Mouse (Mus musculus) myocyte (in vitro differentiated cells): ENCODE measurements around the gene Amer1. TPM values are rescaled to one million over a fixed set of nuclear protein-coding genes. Genes with fewer than 3 reads are reported as not detected.

Source experiments
- H3K27me3 ChIP-seq: one replicate; pipeline ENCODE4 v1.6.1; 2011; ENCODE audit not compliant: control insufficient read depth, insufficient read depth, insufficient read length
- H3K36me3 ChIP-seq: one replicate; pipeline ENCODE4 v1.6.1; 2011; ENCODE audit not compliant: control insufficient read depth, insufficient read depth
- H3K4me2 ChIP-seq: one replicate; pipeline ENCODE4 v1.6.1; 2011; ENCODE audit warnings: low read depth, control low read depth
- H3K4me3 ChIP-seq: one replicate; pipeline ENCODE4 v1.5.1; 2011; ENCODE audit warnings: mild to moderate bottlenecking, control low read depth, moderate library complexity
- H3K79me2 ChIP-seq: one replicate; pipeline ENCODE4 v1.6.1; 2011; ENCODE audit not compliant: control insufficient read depth, insufficient read depth
- H3ac ChIP-seq: one replicate; pipeline ENCODE4 v1.6.1; 2011; ENCODE audit not compliant: control insufficient read depth, insufficient read length
- CEBPB ChIP-seq: IDR thresholded peaks from 2 replicates; pipeline ENCODE4 v1.6.1; 2011; ENCODE audit warnings: mild to moderate bottlenecking, moderate library complexity; ENCODE audit not compliant: poor library complexity, insufficient read depth, severe bottlenecking
- E2F4 ChIP-seq: IDR thresholded peaks from one replicate; pipeline ENCODE4 v1.6.1; 2011; ENCODE audit warnings: mild to moderate bottlenecking, control low read depth, moderate library complexity; ENCODE audit not compliant: insufficient read depth
- MAX ChIP-seq: IDR thresholded peaks from one replicate; pipeline ENCODE4 v1.6.1; 2011; ENCODE audit warnings: low read depth, mild to moderate bottlenecking, control low read depth
- MYOD1 ChIP-seq, 3 experiments: IDR thresholded peaks; one replicate each; pipeline ENCODE4 v1.6.1; 2011; ENCODE audit warnings: control low read depth in 2 of 3, low read depth in 2 of 3, mild to moderate bottlenecking in 2 of 3, moderate library complexity in 1 of 3; ENCODE audit not compliant: insufficient read length in 2 of 3, control insufficient read depth in 1 of 3
- MYOG ChIP-seq, 3 experiments: IDR thresholded peaks; one replicate each; pipeline ENCODE4 v1.6.1; 2011; ENCODE audit warnings: control low read depth in 2 of 3, low read depth in 2 of 3, mild to moderate bottlenecking in 2 of 3; ENCODE audit not compliant: insufficient read length in 2 of 3, control insufficient read depth in 1 of 3, insufficient read depth in 1 of 3
- POLR2A ChIP-seq: IDR thresholded peaks from one replicate; pipeline ENCODE4 v1.6.1; 2011; ENCODE audit warnings: low read depth, mild to moderate bottlenecking, control low read depth, moderate library complexity; ENCODE audit not compliant: insufficient read length
- POLR2AphosphoS2 ChIP-seq: IDR thresholded peaks from one replicate; pipeline ENCODE4 v1.6.1; 2011; ENCODE audit warnings: low read depth, control low read depth; ENCODE audit not compliant: insufficient read length
- REST ChIP-seq: IDR thresholded peaks from one replicate; pipeline ENCODE4 v1.6.1; 2011; ENCODE audit warnings: mild to moderate bottlenecking, control low read depth, moderate library complexity; ENCODE audit not compliant: insufficient read depth, insufficient read length
- SRF ChIP-seq: IDR thresholded peaks from one replicate; pipeline ENCODE4 v1.6.1; 2011; ENCODE audit warnings: low read depth; ENCODE audit not compliant: control insufficient read depth, insufficient read length
- TCF12 ChIP-seq: IDR thresholded peaks from one replicate; pipeline ENCODE4 v1.6.1; 2011; ENCODE audit warnings: mild to moderate bottlenecking, control low read depth; ENCODE audit not compliant: poor library complexity, insufficient read depth, severe bottlenecking
- TCF3 ChIP-seq: IDR thresholded peaks from one replicate; pipeline ENCODE4 v1.6.1; 2011; ENCODE audit warnings: low read depth, control low read depth; ENCODE audit not compliant: insufficient read length
- USF1 ChIP-seq: IDR thresholded peaks from one replicate; pipeline ENCODE4 v1.6.1; 2011; ENCODE audit warnings: low read depth, mild to moderate bottlenecking, control low read depth, moderate library complexity
- polyA plus RNA-seq: library from polyadenylated mRNA; unstranded; fragments of >200 nt; fragmentation: generic; extraction: Trizol; gene quantifications from one replicate; pipeline ENCODE4 v1.2.1, GENCODE M21; 2012; ENCODE audit warnings: missing spikeins

Gene Amer1
- polyA plus RNA-seq = 1.9 TPM

DNA sequence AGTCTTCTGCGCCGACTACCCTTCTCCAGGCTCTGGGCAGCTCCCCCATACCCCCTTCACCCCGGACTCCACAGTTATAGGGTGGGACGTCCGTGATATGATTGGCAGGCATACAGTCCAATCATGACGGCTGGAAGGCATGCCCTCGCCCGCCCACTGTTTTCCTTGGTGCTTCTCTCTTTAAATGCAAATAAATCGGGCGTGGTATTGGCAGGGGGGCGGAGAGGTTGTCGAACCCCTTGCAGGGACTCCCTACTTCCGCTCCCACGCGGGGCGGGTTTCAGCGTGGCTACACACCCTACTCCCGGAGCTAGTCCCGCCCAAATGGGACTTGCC, at the start of gene Amer1:
TSS of gene Amer1 (minus strand) at position 97 of the 336 bp plus-strand sequence.
- TF ChIP-seq SRF = no peak
- no peak for TF ChIP-seq MYOD1 (IDR thresholded peaks at IDR 0.05; ENCODE audit: control insufficient read depth in 1 of 3, insufficient read length in 2 of 3, low read depth in 2 of 3)
- TF ChIP-seq CEBPB = no peak
- TF ChIP-seq E2F4 = no peak
- no peak for TF ChIP-seq POLR2A
- no peak for TF ChIP-seq USF1
- no peak for TF ChIP-seq REST
- TF ChIP-seq MAX = no peak
- TF ChIP-seq POLR2AphosphoS2 = no peak
- no peak for TF ChIP-seq TCF12
- no peak for TF ChIP-seq MYOG (IDR thresholded peaks at IDR 0.05; ENCODE audit: control insufficient read depth in 1 of 3, insufficient read depth in 1 of 3, insufficient read length in 2 of 3, low read depth in 2 of 3)
- TF ChIP-seq TCF3 = no peak
- Histone ChIP-seq H3K4me3 (peak within 1 kb of the TSS; percentile 56), H3K4me2 (peak within 1 kb of the TSS; percentile 83), H3K79me2 (no peaks in the 10 kb centered on the region), H3K27me3 (no peaks in the 10 kb centered on the region), H3ac (peak within 1 kb of the TSS; percentile 1), H3K36me3 (no peaks in the 10 kb centered on the region)

DNA sequence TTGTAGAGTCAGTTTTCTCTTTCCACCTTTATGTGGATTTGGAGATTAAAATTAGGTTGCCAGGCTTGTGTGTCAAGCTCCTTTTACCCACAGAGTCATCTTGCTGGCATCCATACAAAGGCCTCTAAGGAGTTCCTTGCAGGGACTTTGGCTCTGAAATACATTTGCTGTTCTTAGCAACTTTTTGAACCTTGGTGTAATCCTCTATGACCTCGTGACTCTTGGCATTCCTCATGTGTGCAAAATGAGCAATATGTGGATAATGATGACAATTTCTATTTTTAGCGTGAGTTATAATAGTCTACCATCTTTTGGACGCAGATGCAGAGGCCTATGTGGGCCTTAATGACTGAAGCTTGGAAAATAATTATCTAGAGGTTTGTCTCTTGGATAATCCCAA, 12.5 kb upstream of the Amer1 start:
- Histone ChIP-seq H3K27me3 (no peaks in the 10 kb centered on the region), H3K36me3 (no peaks in the 10 kb centered on the region), H3K4me3 (no peak overlapping the region), H3K4me2 (no peak overlapping the region), H3K79me2 (no peaks in the 10 kb centered on the region), H3ac (no peak overlapping the region)
- no peak for TF ChIP-seq TCF3
- TF ChIP-seq TCF12 = no peak
- no peak for TF ChIP-seq POLR2AphosphoS2
- no peak for TF ChIP-seq MYOG (IDR thresholded peaks at IDR 0.05; ENCODE audit: control insufficient read depth in 1 of 3, insufficient read depth in 1 of 3, insufficient read length in 2 of 3, low read depth in 2 of 3)
- no peak for TF ChIP-seq REST
- no peak for TF ChIP-seq MYOD1 (IDR thresholded peaks at IDR 0.05; ENCODE audit: control insufficient read depth in 1 of 3, insufficient read length in 2 of 3, low read depth in 2 of 3)
- no peak for TF ChIP-seq USF1
- TF ChIP-seq MAX = no peak
- no peak for TF ChIP-seq SRF
- no peak for TF ChIP-seq CEBPB
- no peak for TF ChIP-seq E2F4
- no peak for TF ChIP-seq POLR2A

DNA sequence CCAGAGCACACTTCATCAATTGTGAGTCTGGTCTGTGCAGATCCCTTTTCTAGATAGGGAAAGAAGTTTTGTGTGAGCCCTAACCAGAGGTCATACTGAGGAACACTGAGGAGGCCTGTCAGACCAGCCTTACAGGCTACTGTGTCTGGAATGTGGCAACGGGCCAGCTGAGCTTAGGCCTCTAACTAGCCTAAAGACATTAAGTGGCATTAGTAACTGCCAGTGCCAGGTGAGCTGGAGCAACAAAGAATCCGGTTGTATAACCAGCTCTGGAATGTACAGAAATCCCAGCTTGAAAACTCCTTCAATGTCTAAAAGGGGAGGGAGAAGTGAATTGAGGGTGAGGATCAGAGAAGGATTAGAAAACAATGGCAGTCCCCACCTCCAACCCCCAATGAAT, 1.2 kb upstream of the Amer1 start:
- Histone ChIP-seq H3K4me2 (no peak overlapping the region), H3K4me3 (no peak overlapping the region), H3K36me3 (no peaks in the 10 kb centered on the region), H3K79me2 (no peaks in the 10 kb centered on the region), H3K27me3 (no peaks in the 10 kb centered on the region), H3ac (no peak overlapping the region)
- TF ChIP-seq MAX (no peak), POLR2AphosphoS2 (no peak), POLR2A (no peak), SRF (no peak)

DNA sequence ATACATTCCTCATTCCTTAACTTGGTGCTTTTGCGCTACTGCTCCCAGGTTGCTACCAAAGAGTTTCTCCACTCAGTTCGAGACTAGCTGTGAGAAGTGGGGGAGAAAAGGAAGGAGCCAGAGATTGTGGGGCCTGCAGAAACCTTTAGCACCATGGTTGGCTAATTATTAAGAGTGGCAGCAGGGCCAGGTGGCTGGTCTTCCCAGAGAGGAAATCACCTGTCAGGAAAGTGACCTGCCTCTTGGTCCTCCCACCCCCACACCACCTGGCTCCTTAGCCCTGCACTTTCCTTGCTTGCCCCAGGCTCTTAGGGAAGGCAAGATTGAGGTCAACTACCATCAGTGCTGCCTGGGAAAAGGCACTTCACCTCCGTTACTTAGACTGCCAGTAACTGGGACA, 469 bp upstream of the Amer1 start:
- peak overlapping the region; percentile 1 for H3ac ChIP-seq
- H3K79me2 ChIP-seq = no peaks in the 10 kb centered on the region
- no peaks in the 10 kb centered on the region for H3K27me3 ChIP-seq
- H3K36me3 ChIP-seq = no peaks in the 10 kb centered on the region
- peak overlapping the region; percentile 56 for H3K4me3 ChIP-seq
- TF ChIP-seq REST (no peak), POLR2AphosphoS2 (no peak), TCF3 (no peak), CEBPB (no peak), TCF12 (no peak), USF1 (no peak), POLR2A (no peak), MYOG (IDR thresholded peaks at IDR 0.05; ENCODE audit: control insufficient read depth in 1 of 3, insufficient read depth in 1 of 3, insufficient read length in 2 of 3, low read depth in 2 of 3) (no peak), E2F4 (no peak), SRF (no peak), MYOD1 (IDR thresholded peaks at IDR 0.05; ENCODE audit: control insufficient read depth in 1 of 3, insufficient read length in 2 of 3, low read depth in 2 of 3) (no peak), MAX (no peak)
- H3K4me2 ChIP-seq = peak overlapping the region; percentile 73
